ENCODE assay signal across 18 mouse cellular contexts in the genomic region with DNA sequence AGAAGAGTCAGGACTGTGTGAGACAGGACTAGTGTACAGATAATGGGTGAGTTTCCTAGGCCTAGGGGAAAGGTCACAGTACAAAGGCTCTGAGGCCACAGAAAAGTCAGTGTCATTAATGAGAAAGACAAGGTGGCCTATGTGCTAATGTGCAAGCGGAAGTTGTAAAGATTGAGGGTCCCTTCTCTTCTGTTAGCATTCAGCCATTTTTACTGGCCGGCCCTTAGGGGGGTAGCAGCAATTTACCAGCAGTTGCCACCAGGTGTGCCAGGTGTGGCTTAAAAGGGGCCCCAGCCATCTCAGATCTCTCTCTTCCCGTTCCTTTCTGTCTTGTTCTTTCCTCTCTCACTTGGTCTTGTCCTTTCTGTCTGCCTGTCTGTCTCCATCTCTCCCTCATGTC. TPM values are rescaled to one million over a fixed set of nuclear protein-coding genes. Genes with fewer than 3 reads are reported as not detected.
"Had no signal": no experiment of that assay in that cellular context is flagged by ENCODE, and none has a peak within 500 bp of the region (broad histone marks: within the 10 kb centered on the region; RNA-seq: fewer than 3 reads in every experiment).

No protein-coding gene starts in this region.

- H3K9ac ChIP-seq: kidney, embryonic 15.5 days; liver, embryonic 13.5 days; midbrain, embryonic 15.5 days; neural tube, embryonic 12.5 days; neural tube, embryonic 15.5 days had no signal

- H3K27ac ChIP-seq: kidney, embryonic 15.5 days; liver, embryonic 13.5 days; midbrain, embryonic 15.5 days; neural tube, embryonic 12.5 days; neural tube, embryonic 15.5 days; stomach, postnatal 0 days had no signal

- DNase-seq: kidney, adult 8-10 months; kidney, postnatal 10 days; kidney, postnatal 36 days; liver, embryonic 13.5 days; lung, adult 2 months; lung, postnatal 14 days; lung, postnatal 4 days; right cerebral cortex, adult 18-20 months; right cerebral cortex, postnatal 14 days; right cerebral cortex, postnatal 4 days; thymus, postnatal 25 days had no signal

- H3K4me3 ChIP-seq: kidney, embryonic 15.5 days; liver, embryonic 13.5 days; midbrain, embryonic 15.5 days; neural tube, embryonic 12.5 days; neural tube, embryonic 15.5 days had no signal

- H3K27me3 ChIP-seq: kidney, embryonic 15.5 days; midbrain, embryonic 15.5 days; neural tube, embryonic 12.5 days; neural tube, embryonic 15.5 days had no signal

- ATAC-seq: midbrain, embryonic 15.5 days had no signal

- H3K36me3 ChIP-seq: kidney, embryonic 15.5 days; liver, embryonic 13.5 days; midbrain, embryonic 15.5 days; neural tube, embryonic 12.5 days; neural tube, embryonic 15.5 days had no signal

- H3K9me3 ChIP-seq: kidney, embryonic 15.5 days; liver, embryonic 13.5 days; midbrain, embryonic 15.5 days; neural tube, embryonic 12.5 days; neural tube, embryonic 15.5 days had no signal

- H3K4me1 ChIP-seq: liver, embryonic 13.5 days had no signal

- H3K4me2 ChIP-seq: liver, embryonic 13.5 days; midbrain, embryonic 11.5 days; midbrain, embryonic 15.5 days; neural tube, embryonic 15.5 days had no signal

RNA-seq across cellular contexts. Expression of a gene that starts 35.0 kb away (rescaled TPM):
- total RNA-seq: liver, adult 2 months had no signal
- polyA plus RNA-seq: liver, adult 2 months had no signal
